Mouse (Mus musculus) MEL (cell line): Measurements from ENCODE around the gene Drg1. TPM values are rescaled to one million over a fixed set of nuclear protein-coding genes. Genes with fewer than 3 reads are reported as not detected.

ENCODE experiments used
- DNase-seq: peaks from one replicate; pipeline ENCODE4 v3.0.0; 2011; ENCODE audit warnings: low read depth, low spot score
- H3K27ac ChIP-seq: 2 replicates; pipeline ENCODE4 v1.5.1; 2012; ENCODE audit warnings: low read depth, mild to moderate bottlenecking, control low read depth, low read length, moderate library complexity; ENCODE audit not compliant: control insufficient read depth
- H3K27me3 ChIP-seq, 2 experiments: fragments of 150-350 bp in 1 of 2; sonication (generic) in 1 of 2; 2 replicates each; pipeline ENCODE4 v1.6.1; 2012; ENCODE audit warnings: low read length in 2 of 2, mild to moderate bottlenecking in 2 of 2, improper control_type of control experiment in 1 of 2, moderate library complexity in 1 of 2; ENCODE audit not compliant: insufficient read depth in 2 of 2, control insufficient read depth in 1 of 2
- H3K36me3 ChIP-seq, 2 experiments: 2 replicates each; pipeline ENCODE4 v1.6.1; 2012 to 2014; ENCODE audit warnings: low read length in 2 of 2, improper control_type of control experiment in 1 of 2, inconsistent platforms in 1 of 2, mild to moderate bottlenecking in 1 of 2; ENCODE audit not compliant: insufficient read depth in 2 of 2, control insufficient read depth in 1 of 2
- H3K4me1 ChIP-seq, 2 experiments: fragments of 150-350 bp in 1 of 2; sonication (generic) in 1 of 2; 2 replicates each; pipeline ENCODE4 v1.6.1; 2012; ENCODE audit warnings: low read length in 2 of 2, improper control_type of control experiment in 1 of 2, mild to moderate bottlenecking in 1 of 2; ENCODE audit not compliant: insufficient read depth in 2 of 2, control insufficient read depth in 1 of 2
- H3K4me3 ChIP-seq, 2 experiments: fragments of 150-350 bp in 1 of 2; sonication (generic) in 1 of 2; 2 replicates each; pipeline ENCODE4 v1.5.1; 2012; ENCODE audit warnings: low read depth in 2 of 2, low read length in 2 of 2, mild to moderate bottlenecking in 2 of 2, moderate library complexity in 2 of 2, control low read depth in 1 of 2, improper control_type of control experiment in 1 of 2; ENCODE audit not compliant: control insufficient read depth in 1 of 2, insufficient read depth in 1 of 2
- H3K79me2 ChIP-seq: 2 replicates; pipeline ENCODE4 v1.6.1; 2012; ENCODE audit warnings: mild to moderate bottlenecking, low read length, moderate library complexity; ENCODE audit not compliant: control insufficient read depth, poor library complexity, insufficient read depth
- H3K9ac ChIP-seq: 2 replicates; pipeline ENCODE4 v1.6.1; 2012; ENCODE audit warnings: low read depth, mild to moderate bottlenecking, control low read depth, low read length, moderate library complexity; ENCODE audit not compliant: control insufficient read depth, poor library complexity, severe bottlenecking
- H3K9me3 ChIP-seq: fragments of 150-350 bp; sonication (generic); replicated peaks from 2 replicates; pipeline ENCODE4 v1.6.1; 2012; ENCODE audit warnings: mild to moderate bottlenecking, low read length, improper control_type of control experiment, moderate library complexity; ENCODE audit not compliant: insufficient read depth
- BHLHE40 ChIP-seq: IDR thresholded peaks from 2 replicates; pipeline ENCODE4 v1.6.1; 2012; ENCODE audit warnings: low read depth, mild to moderate bottlenecking, inconsistent platforms, low read length, improper control_type of control experiment, borderline replicate concordance
- CHD2 ChIP-seq: IDR thresholded peaks from 2 replicates; pipeline ENCODE4 v1.6.1; 2011; ENCODE audit warnings: low read length, improper control_type of control experiment
- CTCF ChIP-seq, 3 experiments: IDR thresholded peaks in 2 of 3; conservative IDR thresholded peaks in 1 of 3; 2 replicates each; pipeline ENCODE4 v1.5.1; 2011 to 2012; ENCODE audit warnings: low read length in 3 of 3, low read depth in 2 of 3, mild to moderate bottlenecking in 2 of 3, improper control_type of control experiment in 1 of 3, inconsistent platforms in 1 of 3, mixed read lengths in 1 of 3, moderate library complexity in 1 of 3; ENCODE audit not compliant: control insufficient read depth in 1 of 3, insufficient read depth in 1 of 3, poor library complexity in 1 of 3, severe bottlenecking in 1 of 3
- E2F4 ChIP-seq: IDR thresholded peaks from 2 replicates; pipeline ENCODE4 v1.6.1; 2011; ENCODE audit warnings: low read depth, low read length, improper control_type of control experiment, borderline replicate concordance
- ELF1 ChIP-seq: IDR thresholded peaks from 2 replicates; pipeline ENCODE4 v1.6.1; 2014; ENCODE audit warnings: low read depth, mild to moderate bottlenecking, inconsistent platforms, low read length, improper control_type of control experiment, moderate library complexity
- EP300 ChIP-seq, 2 experiments: IDR thresholded peaks; 2 replicates each; pipeline ENCODE4 v1.6.1; 2011; ENCODE audit warnings: improper control_type of control experiment in 2 of 2, low read length in 2 of 2, low read depth in 1 of 2, mild to moderate bottlenecking in 1 of 2
- ETS1 ChIP-seq: IDR thresholded peaks from 2 replicates; pipeline ENCODE4 v1.6.1; 2012; ENCODE audit warnings: low read depth, mild to moderate bottlenecking, inconsistent platforms, low read length, improper control_type of control experiment, moderate library complexity
- HCFC1 ChIP-seq: IDR thresholded peaks from 2 replicates; pipeline ENCODE4 v1.6.1; 2012; ENCODE audit warnings: low read depth, mild to moderate bottlenecking, inconsistent platforms, low read length, improper control_type of control experiment, moderate library complexity
- JUND ChIP-seq: IDR thresholded peaks from 2 replicates; pipeline ENCODE4 v1.6.1; 2011; ENCODE audit warnings: low read depth, mild to moderate bottlenecking, improper control_type of control experiment, low read length
- KAT2A ChIP-seq: conservative IDR thresholded peaks from 2 replicates; pipeline ENCODE4 v1.6.1; 2012; ENCODE audit warnings: low read depth, low read length, improper control_type of control experiment, inconsistent platforms
- MAZ ChIP-seq: IDR thresholded peaks from 2 replicates; pipeline ENCODE4 v1.6.1; 2012; ENCODE audit warnings: low read depth, mild to moderate bottlenecking, inconsistent platforms, low read length, improper control_type of control experiment
- MEF2A ChIP-seq: IDR thresholded peaks from 2 replicates; pipeline ENCODE4 v1.6.1; 2014; ENCODE audit warnings: low read depth, mild to moderate bottlenecking, inconsistent platforms, low read length, improper control_type of control experiment; ENCODE audit not compliant: poor library complexity, insufficient replicate concordance, severe bottlenecking; ENCODE audit errors: extremely low read depth
- MXI1 ChIP-seq: IDR thresholded peaks from 2 replicates; pipeline ENCODE4 v1.6.1; 2011; ENCODE audit warnings: mild to moderate bottlenecking, low read depth, low read length, improper control_type of control experiment
- MYB ChIP-seq: IDR thresholded peaks from 2 replicates; pipeline ENCODE4 v1.6.1; 2011; ENCODE audit warnings: mild to moderate bottlenecking, low read depth, low read length, improper control_type of control experiment
- MYC ChIP-seq: IDR thresholded peaks from 2 replicates; pipeline ENCODE4 v1.6.1; 2011; ENCODE audit warnings: low read depth, mild to moderate bottlenecking, low read length, improper control_type of control experiment, moderate library complexity
- NELFE ChIP-seq: IDR thresholded peaks from 2 replicates; pipeline ENCODE4 v1.6.1; 2011; ENCODE audit warnings: low read depth, low read length, improper control_type of control experiment
- NRF1 ChIP-seq: IDR thresholded peaks from 2 replicates; pipeline ENCODE4 v1.6.1; 2014; ENCODE audit warnings: low read depth, mild to moderate bottlenecking, inconsistent platforms, low read length, improper control_type of control experiment, moderate library complexity; ENCODE audit not compliant: poor library complexity, insufficient read depth, severe bottlenecking
- POLR2A ChIP-seq, 2 experiments: IDR thresholded peaks; 2 replicates each; pipeline ENCODE4 v1.6.1; 2011 to 2012; ENCODE audit warnings: low read length in 2 of 2, mild to moderate bottlenecking in 2 of 2, control low read depth in 1 of 2, improper control_type of control experiment in 1 of 2, low read depth in 1 of 2, moderate library complexity in 1 of 2; ENCODE audit not compliant: control insufficient read depth in 1 of 2, insufficient read depth in 1 of 2, poor library complexity in 1 of 2
- POLR2AphosphoS2 ChIP-seq: IDR thresholded peaks from 2 replicates; pipeline ENCODE4 v1.6.1; 2011; ENCODE audit warnings: low read length, improper control_type of control experiment
- POLR2AphosphoS5 ChIP-seq: IDR thresholded peaks from 2 replicates; pipeline ENCODE4 v1.6.1; 2012; ENCODE audit warnings: low read depth, borderline replicate concordance, mild to moderate bottlenecking, inconsistent platforms, low read length, moderate library complexity, mixed read lengths
- RAD21 ChIP-seq: IDR thresholded peaks from 2 replicates; pipeline ENCODE4 v1.6.1; 2011; ENCODE audit warnings: mild to moderate bottlenecking, low read depth, low read length, improper control_type of control experiment
- RCOR1 ChIP-seq: IDR thresholded peaks from 2 replicates; pipeline ENCODE4 v1.6.1; 2012; ENCODE audit warnings: low read depth, mild to moderate bottlenecking, inconsistent platforms, low read length, improper control_type of control experiment
- SIN3A ChIP-seq: IDR thresholded peaks from 2 replicates; pipeline ENCODE4 v1.6.1; 2012; ENCODE audit warnings: low read length, improper control_type of control experiment, inconsistent platforms
- SMC3 ChIP-seq: IDR thresholded peaks from 2 replicates; pipeline ENCODE4 v1.6.1; 2011; ENCODE audit warnings: low read depth, low read length, improper control_type of control experiment
- TBP ChIP-seq: IDR thresholded peaks from 2 replicates; pipeline ENCODE4 v1.8.0; 2011; ENCODE audit warnings: low read depth, low read length, improper control_type of control experiment
- TCF12 ChIP-seq: IDR thresholded peaks from 2 replicates; pipeline ENCODE4 v1.6.1; 2014; ENCODE audit warnings: low read depth, mild to moderate bottlenecking, inconsistent platforms, low read length, improper control_type of control experiment, moderate library complexity
- UBTF ChIP-seq: IDR thresholded peaks from 2 replicates; pipeline ENCODE4 v1.6.1; 2012; ENCODE audit warnings: low read depth, mild to moderate bottlenecking, inconsistent platforms, low read length, improper control_type of control experiment, moderate library complexity, borderline replicate concordance; ENCODE audit not compliant: insufficient read depth
- USF1 ChIP-seq: IDR thresholded peaks from 2 replicates; pipeline ENCODE4 v1.6.1; 2014; ENCODE audit warnings: low read depth, mild to moderate bottlenecking, inconsistent platforms, low read length, improper control_type of control experiment, moderate library complexity
- USF2 ChIP-seq, 2 experiments: IDR thresholded peaks; 2 replicates each; pipeline ENCODE4 v1.6.1; 2011 to 2012; ENCODE audit warnings: improper control_type of control experiment in 2 of 2, low read length in 2 of 2, borderline replicate concordance in 1 of 2, inconsistent platforms in 1 of 2, low read depth in 1 of 2, mild to moderate bottlenecking in 1 of 2; ENCODE audit not compliant: insufficient read depth in 1 of 2
- ZC3H11A ChIP-seq: IDR thresholded peaks from 2 replicates; pipeline ENCODE4 v1.6.1; 2012; ENCODE audit warnings: low read depth, mild to moderate bottlenecking, inconsistent platforms, low read length, improper control_type of control experiment
- ZKSCAN1 ChIP-seq: IDR thresholded peaks from 2 replicates; pipeline ENCODE4 v1.6.1; 2012; ENCODE audit warnings: low read depth, mild to moderate bottlenecking, inconsistent platforms, low read length, improper control_type of control experiment, moderate library complexity
- ZMIZ1 ChIP-seq: IDR thresholded peaks from 2 replicates; pipeline ENCODE4 v1.6.1; 2012; ENCODE audit warnings: low read depth, mild to moderate bottlenecking, inconsistent platforms, low read length, improper control_type of control experiment, moderate library complexity
- ZNF384 ChIP-seq: IDR thresholded peaks from 2 replicates; pipeline ENCODE4 v1.6.1; 2012; ENCODE audit warnings: low read depth, mild to moderate bottlenecking, inconsistent platforms, low read length, improper control_type of control experiment
- polyA plus RNA-seq, 2 experiments: library from polyadenylated mRNA; stranded (reverse) in 1 of 2; unstranded in 1 of 2; fragments of >175 nt in 1 of 2; fragments of >200 nt in 1 of 2; gene quantifications; 2 replicates each; pipeline versions ENCODE4 v1.2.1 to v1.2.4; 2012; ENCODE audit warnings: low replicate concordance in 2 of 2, low read depth in 1 of 2; ENCODE audit not compliant: insufficient read length in 2 of 2, insufficient read depth in 1 of 2, missing spikeins in 1 of 2
- total RNA-seq: library from RNA; depleted of rRNA; stranded (reverse); fragments of 300-350 nt; gene quantifications from 2 replicates; pipeline ENCODE4 v1.2.3, GENCODE M21; 2012

Gene Drg1
- total and polyA plus RNA-seq, 3 experiments, result 161 to 1,664 (median 212) TPM

DNA sequence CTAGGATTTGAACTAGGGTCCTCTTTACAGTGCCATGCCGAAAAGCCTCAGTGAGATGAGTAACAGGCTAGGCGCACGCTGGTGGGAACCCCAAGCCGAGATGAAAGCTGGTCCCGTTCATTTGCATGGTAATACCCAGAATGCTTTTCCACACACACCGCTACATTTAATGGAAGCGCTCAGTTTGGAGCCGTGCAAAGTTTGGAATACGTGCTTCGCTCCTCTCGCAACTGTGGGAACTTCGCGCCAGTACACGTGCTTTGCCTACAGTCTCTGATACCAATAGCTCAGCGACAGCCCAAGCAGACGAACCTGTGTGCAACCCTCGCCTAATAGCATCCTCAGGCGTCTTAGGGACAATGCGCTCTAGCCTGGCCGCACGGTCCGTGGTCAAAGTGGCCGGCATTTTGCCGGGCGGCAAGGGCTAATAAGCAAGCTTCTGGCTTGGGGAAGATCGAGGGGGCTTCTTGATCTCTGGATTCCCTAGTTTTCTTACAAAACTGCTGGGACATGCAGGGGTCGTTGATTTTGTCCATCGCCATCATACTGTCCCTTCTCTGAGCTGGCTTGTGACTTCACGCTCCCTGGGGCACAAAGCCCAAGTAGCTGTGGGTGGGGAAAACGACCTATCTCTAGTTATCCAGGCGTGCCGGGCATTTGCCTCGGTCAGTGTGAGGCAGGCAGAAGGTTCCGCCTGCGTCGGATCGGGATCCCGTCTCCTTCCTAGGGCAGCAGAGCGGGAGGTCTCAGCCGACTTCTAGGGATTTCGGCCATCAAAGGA, 22.5 kb upstream of the Drg1 start, which contains the start of gene Patz1 (continued):
- TF ChIP-seq RAD21 (no peak), USF1 (no peak), SMC3 (no peak), KAT2A (no peak)

GRCm38 (mm10) chr11:3287921-3288320, 21.7 kb upstream of the Drg1 start:
- Histone ChIP-seq H3K36me3 (peaks cover 0 to 13% of the 10 kb centered on the region in 2 experiments; a peak in 2 of 4 replicates), H3K4me1 (peaks cover 3 to 21% of the 10 kb centered on the region in 2 experiments), H3K79me2 (peaks cover 40% of the 10 kb centered on the region), H3K4me3 (peak overlapping the region; percentile 64 to 67), H3K27ac (peak overlapping the region; percentile 67), H3K27me3 (no peaks in the 10 kb centered on the region), H3K9ac (peak overlapping the region; percentile 98), H3K9me3 (no peaks in the 10 kb centered on the region)
- DNase-seq, result peak; percentile 84
- TF ChIP-seq POLR2A (IDR thresholded peaks at IDR 0.05; ENCODE audit: control insufficient read depth in 1 of 2, insufficient read depth in 1 of 2, low read depth in 1 of 2, low read length in 2 of 2, poor library complexity in 1 of 2) (no peak), POLR2AphosphoS5 (no peak), ZKSCAN1 (no peak), ZNF384 (no peak), JUND (no peak), MAZ (no peak), UBTF (no peak), MEF2A (no peak), E2F4 (no peak), USF2 (IDR thresholded peaks at IDR 0.05; ENCODE audit: borderline replicate concordance in 1 of 2, insufficient read depth in 1 of 2, low read depth in 1 of 2, low read length in 2 of 2) (no peak), NELFE (no peak), RCOR1 (peak; percentile 18; the same call in 1 of the 2 replicates), ZC3H11A (no peak), USF1 (no peak), ZMIZ1 (no peak), MYB (no peak), BHLHE40 (no peak), POLR2AphosphoS2 (no peak), TBP (no peak), MYC (no peak), NRF1 (no peak), HCFC1 (no peak; the same call in 1 of the 2 replicates), SIN3A (no peak), CTCF (IDR thresholded peaks at IDR 0.05 in 2 of 3, conservative IDR thresholded peaks at IDR 0.05 in 1 of 3; ENCODE audit: control insufficient read depth in 1 of 3, insufficient read depth in 1 of 3, low read depth in 2 of 3, low read length in 3 of 3, poor library complexity in 1 of 3, severe bottlenecking in 1 of 3) (no peak), MXI1 (no peak), ETS1 (0 out of 2 replicates have a peak, but pooled peaks have one; percentile 20), KAT2A (no peak), RAD21 (no peak), ELF1 (no peak), CHD2 (no peak), EP300 (IDR thresholded peaks at IDR 0.05; ENCODE audit: low read depth in 1 of 2, low read length in 2 of 2) (peak in 1 of 2 experiments; percentile 69; a peak in 2 of 4 replicates), TCF12 (peak; percentile 34; the same call in 1 of the 2 replicates), SMC3 (no peak)
